Mouse (Mus musculus): ENCODE measurements at regions not wholly inside any gene's neighbourhood (a gene's known extent, or its start where the extent isn't known, plus 50 kb on each side); places are given as distances from the start of the nearest gene placed in this dataset.

- peak; percentile 59 for DNase-seq (ENCODE audit: inconsistent ontology term)
Measured at GRCm38 (mm10) chr4:131486821-131487220, 351.3 kb downstream of the Ptpru start.

DNA sequence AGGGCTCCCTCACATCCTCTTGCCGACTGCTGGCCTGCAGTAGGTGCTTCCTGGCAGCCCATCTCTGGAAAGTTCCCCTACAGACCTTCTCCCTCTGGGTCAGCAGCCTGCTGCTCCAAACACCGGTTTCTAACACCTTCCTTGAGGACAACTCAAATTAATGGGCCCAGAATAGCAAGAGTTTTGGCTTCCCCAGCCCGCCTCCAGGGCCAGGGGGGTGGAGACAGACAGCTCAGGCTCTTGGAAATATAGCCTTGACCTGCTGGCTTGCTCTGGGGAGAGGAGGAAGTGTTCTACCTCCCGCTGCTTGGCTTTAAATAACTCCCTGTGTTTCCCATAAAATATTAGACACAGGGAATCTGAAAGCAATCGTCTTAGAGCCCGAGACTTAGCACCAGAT is 349.8 kb downstream of the Ptpru start:
- no peak for DNase-seq (ENCODE audit: inconsistent ontology term)

- DNase-seq (ENCODE audit: inconsistent ontology term): no peak
Measured at GRCm38 (mm10) chr4:131489056-131489455, 349.0 kb downstream of the Ptpru start.

DNA sequence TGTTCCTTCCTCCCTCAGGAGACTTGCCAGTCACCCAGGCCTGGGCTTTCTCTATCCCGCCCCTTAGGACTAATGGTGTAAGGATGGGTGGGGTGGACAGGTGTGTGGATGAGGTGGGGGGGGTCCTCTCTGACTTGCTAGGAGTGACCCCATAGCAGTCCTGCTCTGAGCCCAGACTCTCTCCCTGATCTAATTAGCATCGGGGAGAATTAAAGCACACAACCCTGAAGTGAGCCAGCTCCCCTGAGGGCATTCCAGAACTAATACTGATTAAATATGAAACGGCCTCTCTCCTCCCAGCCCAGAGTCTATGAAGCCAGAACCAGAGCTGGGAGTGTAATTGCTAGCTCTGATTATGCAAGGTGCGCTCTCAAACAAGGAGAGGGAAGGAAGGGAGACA is 346.1 kb downstream of the Ptpru start:
- DNase-seq (ENCODE audit: inconsistent ontology term): no peak

GRCm38 (mm10) chr4:131493726-131494125 is 344.4 kb downstream of the Ptpru start:
- no peak for DNase-seq (ENCODE audit: inconsistent ontology term)

DNA sequence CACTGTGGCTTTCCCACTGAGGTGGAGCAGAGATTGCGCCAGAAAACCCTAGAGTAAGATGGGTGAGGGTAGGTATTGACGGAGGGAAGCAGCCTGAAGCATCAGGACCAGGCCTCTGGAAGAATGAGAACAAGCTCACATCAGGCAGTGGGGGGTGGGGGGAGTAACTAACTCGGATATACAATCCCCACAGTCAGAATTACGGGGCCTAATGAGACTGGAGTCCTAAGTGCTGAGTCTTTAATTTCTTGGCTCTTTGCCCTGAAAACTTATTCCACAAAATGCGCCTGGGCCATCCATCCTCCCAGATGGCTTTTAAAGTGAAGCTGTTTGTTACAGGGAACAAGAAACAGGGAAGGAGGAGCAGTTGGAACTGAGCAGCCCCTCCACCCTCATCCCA is 341.2 kb downstream of the Ptpru start:
- DNase-seq (ENCODE audit: inconsistent ontology term): peak; percentile 66

DNA sequence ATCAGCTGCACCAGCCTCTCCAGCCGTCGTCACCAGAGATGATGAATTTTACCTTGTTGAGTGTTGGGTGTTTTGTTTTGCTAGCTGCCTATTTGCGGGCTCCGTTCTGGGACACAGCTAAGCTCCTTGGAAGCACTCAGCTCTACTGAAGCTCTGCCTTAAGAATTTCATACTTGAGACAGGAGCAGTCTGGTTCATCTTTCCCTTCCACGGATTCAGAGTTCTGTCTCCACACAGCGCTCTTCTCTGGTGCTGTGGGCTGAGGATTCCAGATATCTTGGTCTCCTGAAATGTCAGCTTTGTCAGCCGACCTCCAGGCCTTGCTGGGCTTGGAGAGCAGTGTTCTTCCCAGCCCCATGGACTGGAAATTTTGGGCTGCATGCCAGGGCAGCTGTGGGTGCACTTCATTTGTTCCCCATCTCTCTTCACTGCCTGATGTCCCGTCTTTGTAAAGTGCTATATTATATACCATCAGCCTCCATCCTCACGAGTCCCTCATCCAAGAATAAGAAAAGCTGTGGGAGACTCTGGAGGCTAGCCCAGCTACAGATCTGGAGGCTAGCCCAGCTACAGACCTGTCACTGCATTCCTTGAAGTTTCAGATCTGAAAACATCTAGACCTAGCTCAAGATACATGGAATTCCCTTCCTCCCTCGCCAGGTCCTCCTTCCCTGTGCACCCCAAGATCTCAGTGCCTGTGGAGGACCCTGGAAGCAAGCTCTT is 337.0 kb downstream of the Ptpru start:
- no peak for DNase-seq (ENCODE audit: inconsistent ontology term)

GRCm38 (mm10) chr4:131508154-131508553 is 329.9 kb downstream of the Ptpru start:
- DNase-seq (ENCODE audit: inconsistent ontology term): no peak

DNA sequence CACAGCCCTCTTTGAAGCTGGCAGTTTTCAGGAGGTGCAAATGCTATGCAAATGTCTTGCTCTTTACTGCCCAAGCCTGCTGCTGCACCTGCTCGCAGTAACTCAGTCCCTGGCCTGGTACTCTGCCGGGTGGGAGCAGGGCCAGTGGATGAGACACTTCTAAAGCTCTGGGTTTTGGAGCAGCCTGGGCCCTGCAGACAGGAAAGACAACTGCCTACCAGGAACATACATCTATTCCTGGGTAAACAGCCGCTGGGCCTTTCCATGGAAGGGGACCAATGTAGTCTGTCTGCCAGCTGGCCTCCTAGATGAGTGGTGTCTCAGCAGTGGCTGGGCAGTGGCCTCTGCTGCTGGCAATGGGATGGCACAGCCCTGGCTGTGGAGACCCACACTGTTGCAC is 326.5 kb downstream of the Ptpru start:
- DNase-seq (ENCODE audit: inconsistent ontology term): no peak

DNA sequence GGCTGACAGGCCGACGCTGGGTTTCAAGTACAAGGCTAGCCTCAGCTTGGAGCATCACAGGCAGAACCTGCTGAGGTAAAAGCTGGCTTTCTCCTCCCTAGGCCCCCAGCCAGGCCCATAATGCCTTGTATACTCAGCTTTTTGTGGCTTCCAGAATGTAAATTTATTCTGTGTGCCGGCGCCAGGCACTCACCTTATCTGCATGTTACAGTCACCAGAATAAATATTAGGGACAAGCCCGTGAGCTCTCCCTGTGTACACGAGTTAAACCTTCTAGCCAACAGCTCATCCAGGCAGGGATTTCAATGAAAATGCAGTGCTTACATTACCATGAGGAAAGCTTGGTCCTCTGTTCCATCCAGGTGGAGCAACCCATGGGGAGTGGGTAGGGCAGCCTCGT is 325.3 kb downstream of the Ptpru start:
- no peak for DNase-seq (ENCODE audit: inconsistent ontology term)

DNA sequence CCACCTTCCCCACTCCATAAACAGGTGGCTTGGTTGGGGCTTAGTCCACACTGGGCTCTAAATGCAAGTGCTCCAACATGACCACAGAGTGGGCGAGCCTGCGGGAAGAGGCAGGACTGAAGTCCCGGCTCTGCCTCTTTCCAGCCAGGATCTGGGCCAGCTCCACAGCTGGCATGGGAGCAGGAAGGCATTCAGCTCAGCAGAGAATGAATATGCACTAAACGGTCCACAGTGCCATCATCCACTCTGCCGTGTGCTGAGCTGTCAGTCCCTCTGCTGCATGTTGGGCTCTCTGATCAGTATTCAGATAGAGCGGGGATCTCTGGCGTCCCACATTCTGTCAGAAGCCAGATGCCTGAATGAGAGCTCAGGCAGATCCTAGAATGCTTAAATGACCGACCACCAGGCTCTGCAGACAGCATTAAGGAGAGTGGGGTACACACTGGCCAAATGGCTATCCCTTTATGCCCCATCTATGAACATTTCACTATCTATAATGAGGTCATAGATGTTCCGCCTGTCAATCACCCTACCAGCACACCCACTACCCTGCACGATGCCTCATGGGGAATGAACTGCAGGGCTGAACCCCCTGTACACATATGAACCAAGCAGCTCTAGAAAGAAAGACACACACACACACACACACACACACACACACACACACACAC is 317.3 kb downstream of the Ptpru start:
- no peak for DNase-seq (ENCODE audit: inconsistent ontology term)

- DNase-seq (ENCODE audit: inconsistent ontology term): no peak
Measured at GRCm38 (mm10) chr4:131521307-131521651, 316.8 kb downstream of the Ptpru start.

GRCm38 (mm10) chr4:131525236-131525635 is 312.9 kb downstream of the Ptpru start:
- no peak for DNase-seq (ENCODE audit: inconsistent ontology term)

DNA sequence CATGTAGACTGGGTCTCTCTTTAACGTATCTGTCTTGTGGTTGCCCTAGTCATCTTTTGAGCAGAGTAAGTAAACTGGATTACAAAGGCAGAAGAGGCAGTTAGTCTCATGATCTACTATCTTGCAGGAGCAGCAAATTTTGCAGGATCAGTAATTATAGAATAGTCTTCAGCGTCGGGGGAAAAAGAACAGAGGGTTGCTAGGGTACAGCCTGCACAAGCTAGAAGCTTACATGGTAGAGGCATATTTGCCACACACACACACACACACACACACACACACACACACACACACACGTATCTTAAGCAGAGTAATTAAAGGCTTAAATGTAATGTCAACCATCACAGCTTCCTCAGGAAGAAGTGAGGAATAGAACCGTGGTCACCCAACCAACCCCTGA is 307.6 kb downstream of the Ptpru start:
- DNase-seq (ENCODE audit: inconsistent ontology term): no peak

DNA sequence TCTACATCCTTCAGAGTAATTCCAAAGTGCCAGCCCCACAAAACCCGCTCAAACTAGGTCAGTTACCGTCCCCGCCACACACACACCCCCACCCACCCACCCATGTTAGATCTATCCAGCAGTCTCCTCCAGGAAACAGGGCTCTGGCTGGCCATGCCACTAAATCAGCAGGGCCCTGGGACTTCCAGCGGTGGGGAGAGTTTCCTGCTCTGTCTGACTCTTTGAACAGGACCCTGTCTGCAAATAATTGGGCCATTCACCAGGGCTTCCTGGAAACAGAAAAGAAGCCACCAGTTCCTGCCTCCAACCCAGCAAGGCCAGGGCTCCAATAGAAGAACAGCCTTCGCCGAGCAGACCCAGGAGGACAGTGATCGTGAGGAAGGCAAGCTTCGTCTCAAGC is 307.1 kb downstream of the Ptpru start:
- no peak for DNase-seq (ENCODE audit: inconsistent ontology term)

GRCm38 (mm10) chr4:131534831-131535230 is 303.3 kb downstream of the Ptpru start:
- DNase-seq (ENCODE audit: inconsistent ontology term): no peak

DNA sequence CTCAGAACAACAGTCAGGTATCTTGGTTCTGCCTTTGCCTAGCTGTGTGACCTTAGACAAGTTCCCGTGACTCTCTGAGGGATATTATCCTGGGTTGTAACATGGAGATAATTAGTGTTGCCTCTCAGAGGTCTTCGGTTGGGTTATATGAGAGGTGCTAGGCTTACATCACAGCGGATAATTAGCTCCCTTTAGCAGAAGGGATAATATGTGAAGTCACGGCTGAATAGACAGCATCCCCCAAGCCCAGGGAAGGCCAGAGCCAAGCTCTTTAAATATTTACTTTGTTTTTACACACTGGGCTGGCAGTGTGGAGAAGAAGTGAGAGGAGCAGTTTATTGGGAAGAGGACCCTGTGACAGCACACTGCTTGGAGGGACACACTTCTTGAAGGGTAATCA is 299.9 kb downstream of the Ptpru start:
- DNase-seq (ENCODE audit: inconsistent ontology term): peak; percentile 1

- DNase-seq (ENCODE audit: inconsistent ontology term): no peak
Measured at GRCm38 (mm10) chr4:131546422-131547200, 291.5 kb downstream of the Ptpru start.

DNA sequence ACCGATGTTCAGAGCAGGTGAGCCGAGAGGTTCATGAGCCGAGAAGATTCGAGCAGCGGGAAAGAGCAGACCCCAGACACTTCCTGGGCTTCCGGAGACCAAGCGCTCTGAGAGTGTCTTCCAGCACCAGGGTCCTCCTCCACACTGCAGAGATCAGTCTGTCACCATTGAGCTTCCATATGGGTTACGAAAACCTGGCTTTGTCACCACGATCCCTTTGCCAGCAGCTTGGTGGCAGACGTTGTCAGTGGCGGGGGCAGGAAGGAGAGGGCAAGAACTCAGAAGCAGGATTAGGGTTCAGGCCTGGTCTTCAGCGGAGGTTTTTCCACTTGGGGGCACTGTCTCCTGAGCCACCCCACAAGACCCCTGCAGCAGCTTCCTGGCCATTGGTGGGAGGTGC is 288.5 kb downstream of the Ptpru start:
- no peak for DNase-seq (ENCODE audit: inconsistent ontology term)

DNA sequence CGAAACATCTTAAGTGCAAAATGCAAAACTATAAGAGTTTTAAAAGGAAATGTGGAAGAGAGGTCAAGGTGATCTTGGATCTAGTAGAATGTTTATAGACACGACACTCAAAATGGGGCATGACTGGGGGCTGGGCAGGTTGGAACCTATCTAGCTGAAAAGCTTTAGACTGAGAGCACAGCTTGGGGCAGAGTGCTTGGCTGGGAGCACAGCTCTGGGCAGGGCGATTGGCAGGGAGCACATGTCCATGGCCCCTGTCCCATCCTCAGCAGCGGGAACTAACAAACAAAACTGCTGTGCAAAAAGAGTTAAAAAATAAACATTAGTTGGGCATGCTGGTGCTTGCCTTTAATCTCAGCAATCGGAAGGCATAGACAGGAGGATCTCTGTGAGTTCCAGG is 279.6 kb downstream of the Ptpru start:
- no peak for DNase-seq (ENCODE audit: inconsistent ontology term)

- no peak for DNase-seq (ENCODE audit: inconsistent ontology term)
Measured at GRCm38 (mm10) chr4:131563851-131564250, 274.2 kb downstream of the Ptpru start.

DNA sequence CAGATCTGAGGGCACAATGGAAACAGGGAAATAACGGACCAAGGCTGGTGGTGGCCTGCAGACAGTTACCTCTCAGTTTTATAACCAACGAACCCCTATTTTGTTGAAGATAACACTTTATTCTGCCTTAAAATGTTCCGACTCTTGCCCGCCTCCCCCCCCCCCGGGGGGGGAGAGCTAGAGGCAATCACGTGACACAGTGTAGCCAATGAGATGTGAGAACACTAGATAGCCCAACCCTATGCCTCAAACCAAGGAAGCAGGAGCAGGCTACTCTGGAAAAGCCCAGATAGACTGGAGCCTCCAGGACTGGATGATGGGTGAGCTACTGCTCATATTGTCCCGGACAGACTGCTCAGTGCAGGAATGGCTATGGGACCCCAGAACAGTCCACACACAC is 272.9 kb downstream of the Ptpru start:
- no peak for DNase-seq (ENCODE audit: inconsistent ontology term)

DNA sequence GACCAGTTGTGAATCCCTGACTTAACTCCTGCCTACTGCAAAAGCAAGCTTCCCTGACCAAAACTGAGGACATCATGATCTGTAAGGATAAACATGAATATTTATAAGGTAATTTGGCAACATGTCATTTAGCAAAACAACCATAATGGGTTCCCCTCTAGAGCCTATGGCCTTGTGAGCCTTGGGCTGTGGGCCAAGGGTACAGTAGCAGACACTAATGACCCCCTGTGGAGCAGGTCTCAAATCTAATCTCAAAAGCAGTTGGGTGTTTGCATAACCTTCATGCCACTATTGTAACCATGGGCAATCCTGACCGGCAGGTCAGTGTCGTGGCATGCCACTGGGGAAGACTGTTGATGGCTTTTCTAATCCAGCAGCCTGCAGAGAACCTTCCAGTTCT is 270.8 kb downstream of the Ptpru start:
- DNase-seq (ENCODE audit: inconsistent ontology term): no peak

Measured in Muller cell, postnatal 12 days (primary cell).